Mouse (Mus musculus) limb, embryonic 14.5 days (tissue): ENCODE data around the gene C530008M17Rik. TPM values are rescaled to one million over a fixed set of nuclear protein-coding genes. Genes with fewer than 3 reads are reported as not detected.

Experiments
- ATAC-seq: fragments of 200-750 bp; cut with Nextera tagmentation; 2 replicates; pipeline ENCODE4 v1.8.0; 2017; ENCODE audit warnings: low read depth, moderate number of reproducible peaks, moderate TSS enrichment; ENCODE audit not compliant: low FRiP score
- DNase-seq: peaks from one replicate; pipeline ENCODE4 v3.0.0-alpha.2; 2015; ENCODE audit warnings: low spot score
- H3K27ac ChIP-seq: fragments of 300-500 bp; sonication (generic); replicated peaks from 2 replicates; pipeline ENCODE4 v1.5.1; 2014; ENCODE audit warnings: low read depth, mild to moderate bottlenecking, low read length, moderate library complexity, mixed read lengths
- H3K27me3 ChIP-seq: fragments of 300-500 bp; sonication (generic); 2 replicates; pipeline ENCODE4 v1.6.1; 2014; ENCODE audit warnings: low read length, mixed read lengths; ENCODE audit not compliant: control insufficient read depth, insufficient read depth
- H3K36me3 ChIP-seq: fragments of 300-500 bp; sonication (generic); 2 replicates; pipeline ENCODE4 v1.6.1; 2014; ENCODE audit warnings: mild to moderate bottlenecking, low read length, moderate library complexity, mixed read lengths; ENCODE audit not compliant: control insufficient read depth, insufficient read depth
- H3K4me1 ChIP-seq: fragments of 300-500 bp; sonication (generic); 2 replicates; pipeline ENCODE4 v1.6.1; 2014; ENCODE audit warnings: antibody characterized with exemption, low read length, mixed read lengths; ENCODE audit not compliant: control insufficient read depth, insufficient read depth
- H3K4me2 ChIP-seq: fragments of 300-500 bp; sonication (generic); replicated peaks from 2 replicates; pipeline ENCODE4 v1.6.1; 2014; ENCODE audit warnings: low read depth, mild to moderate bottlenecking, low read length, moderate library complexity; ENCODE audit not compliant: severe bottlenecking
- H3K4me3 ChIP-seq: fragments of 300-500 bp; sonication (generic); replicated peaks from 2 replicates; pipeline ENCODE4 v1.5.1; 2014; ENCODE audit warnings: low read length
- H3K9ac ChIP-seq: fragments of 300-500 bp; sonication (generic); 2 replicates; pipeline ENCODE4 v1.6.1; 2014; ENCODE audit warnings: mild to moderate bottlenecking, low read depth, low read length, moderate library complexity; ENCODE audit not compliant: severe bottlenecking
- H3K9me3 ChIP-seq: fragments of 300-500 bp; sonication (generic); 2 replicates; pipeline ENCODE4 v1.6.1; 2016; ENCODE audit warnings: low read length; ENCODE audit not compliant: control insufficient read depth
- POLR2A ChIP-seq: fragments of 200-500 bp; IDR thresholded peaks from 2 replicates; pipeline ENCODE4 v1.8.0; 2012; ENCODE audit warnings: inconsistent platforms, mild to moderate bottlenecking, moderate library complexity, borderline replicate concordance; ENCODE audit not compliant: insufficient read depth, insufficient read length; ENCODE audit errors: extremely low read depth
- WGBS: fragments of 180-500 bp; shearing (Covaris S2); extraction: QIAGEN DNeasy Blood & Tissue Kit; methylation state at CpG from one replicate; pipeline ENCODE4 v1.1.7; 2014; 5-methylcytosine and 5-hydroxymethylcytosine counted together
- polyA plus RNA-seq, 2 experiments: library from polyadenylated mRNA; depleted of rRNA in 1 of 2; stranded (reverse) in 1 of 2; unstranded in 1 of 2; fragments of >200 nt; fragmentation: Nextera tagmentation in 1 of 2; extraction: Ambion mirVana in 1 of 2; gene quantifications; 2 replicates each; pipeline versions ENCODE4 v1.2.1 to v1.2.3; 2012 to 2014

Gene C530008M17Rik
- polyA plus RNA-seq, 2 experiments: 12.6 to 26.5 TPM

- Histone ChIP-seq H3K4me1 (peaks cover 4% of the 10 kb centered on the region), H3K4me3 (no peak overlapping the region), H3K9ac (no peak overlapping the region), H3K27me3 (no peaks in the 10 kb centered on the region), H3K36me3 (no peaks in the 10 kb centered on the region), H3K27ac (no peak overlapping the region), H3K9me3 (no peaks in the 10 kb centered on the region), H3K4me2 (no peak overlapping the region)
- ATAC-seq: no peak
- WGBS: 74% methylated on average over 6 of the region's 6 CpGs
- DNase-seq: no peak
- TF ChIP-seq POLR2A: no peak
Observed at GRCm38 (mm10) chr5:76666026-76666756, 9.9 kb downstream of the C530008M17Rik start.

- no peak for DNase-seq
- TF ChIP-seq POLR2A: no peak
- H3K4me1 ChIP-seq: peaks cover 4% of the 10 kb centered on the region; the same call in 1 of the 2 replicates
- ATAC-seq: peak; percentile 15; the same call in 1 of the 2 replicates
- no peak overlapping the region for H3K4me2 ChIP-seq
- no peaks in the 10 kb centered on the region for H3K9me3 ChIP-seq
- H3K9ac ChIP-seq: no peak overlapping the region
- no peaks in the 10 kb centered on the region for H3K27me3 ChIP-seq
- H3K36me3 ChIP-seq: no peaks in the 10 kb centered on the region
- H3K4me3 ChIP-seq: no peak overlapping the region
- 45% methylated on average over 5 of the region's 5 CpGs for WGBS
- H3K27ac ChIP-seq: no peak overlapping the region
Observed at GRCm38 (mm10) chr5:76668118-76668517, 11.8 kb downstream of the C530008M17Rik start.

GRCm38 (mm10) chr5:76668547-76668946 is 12.2 kb downstream of the C530008M17Rik start:
- Histone ChIP-seq H3K27me3 (no peaks in the 10 kb centered on the region), H3K27ac (no peak overlapping the region), H3K4me3 (no peak overlapping the region), H3K36me3 (no peaks in the 10 kb centered on the region), H3K9ac (no peak overlapping the region), H3K9me3 (no peaks in the 10 kb centered on the region), H3K4me2 (no peak overlapping the region), H3K4me1 (peaks cover 4% of the 10 kb centered on the region; the same call in 1 of the 2 replicates)
- no peak for TF ChIP-seq POLR2A
- 17% methylated on average over 5 of the region's 5 CpGs for WGBS
- no peak for DNase-seq
- 0 out of 2 replicates have a peak, but pooled peaks have one; percentile 37 for ATAC-seq

DNA sequence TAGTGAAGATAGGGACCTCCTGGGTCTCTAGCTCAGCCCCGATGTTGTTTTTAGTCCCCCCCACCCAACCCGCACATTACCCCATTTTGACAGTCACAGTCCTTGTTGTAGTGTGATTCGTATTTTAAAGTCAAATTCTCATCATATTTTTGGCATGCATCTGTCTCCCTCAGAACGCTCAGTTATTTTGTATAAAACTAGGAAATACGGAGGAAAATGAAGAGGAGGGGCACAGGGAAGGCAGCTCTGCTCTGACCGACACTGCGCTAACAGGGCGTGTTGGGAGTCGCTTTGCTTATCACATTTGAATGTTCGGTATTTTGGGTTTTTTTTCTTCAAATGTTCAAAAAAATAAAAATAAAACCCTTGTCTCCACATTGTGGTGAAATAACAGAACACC is 13.9 kb downstream of the C530008M17Rik start:
- 93% methylated on average over 10 of the region's 10 CpGs for WGBS
- no peak for TF ChIP-seq POLR2A
- H3K4me1 ChIP-seq: peaks cover 4% of the 10 kb centered on the region; the same call in 1 of the 2 replicates
- H3K36me3 ChIP-seq: no peaks in the 10 kb centered on the region
- H3K27me3 ChIP-seq: no peaks in the 10 kb centered on the region
- no peak for ATAC-seq
- no peak overlapping the region for H3K4me2 ChIP-seq
- no peak overlapping the region for H3K4me3 ChIP-seq
- no peak overlapping the region for H3K9ac ChIP-seq
- no peak overlapping the region for H3K27ac ChIP-seq
- DNase-seq: no peak
- H3K9me3 ChIP-seq: no peaks in the 10 kb centered on the region

- Histone ChIP-seq H3K27ac (no peak overlapping the region), H3K9me3 (no peaks in the 10 kb centered on the region), H3K4me2 (no peak overlapping the region), H3K4me1 (peaks cover 8% of the 10 kb centered on the region; the same call in 1 of the 2 replicates), H3K27me3 (no peaks in the 10 kb centered on the region), H3K4me3 (no peak overlapping the region), H3K9ac (no peak overlapping the region), H3K36me3 (no peaks in the 10 kb centered on the region)
- 94% methylated on average over 5 of the region's 5 CpGs for WGBS
- ATAC-seq: no peak
- no peak for DNase-seq
- TF ChIP-seq POLR2A: no peak
Observed at GRCm38 (mm10) chr5:76674022-76674653, 17.8 kb downstream of the C530008M17Rik start.
